ENCODE assay signal across 9 mouse cellular contexts in the genomic region with DNA sequence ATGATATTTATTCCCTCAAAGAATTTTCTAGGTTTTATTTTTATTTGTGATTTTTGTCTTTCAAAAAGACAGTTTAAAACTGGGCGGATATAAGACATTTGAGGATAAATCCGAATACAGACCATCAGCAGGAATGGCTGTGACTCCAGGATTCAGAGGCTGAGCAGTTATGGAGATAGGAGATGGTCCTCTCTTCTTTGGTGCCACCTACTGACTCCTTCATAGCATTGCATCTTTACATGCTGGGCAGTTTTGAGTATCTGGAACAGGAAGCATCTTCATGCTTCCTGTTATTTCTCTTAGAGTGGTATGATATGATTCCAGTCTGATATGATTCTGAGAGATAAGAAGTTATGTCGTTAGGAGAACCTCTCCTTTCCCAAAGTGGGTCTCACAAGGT.
DNase-seq lines count a peak whose midpoint lies in the region; ATAC-seq and TF ChIP-seq lines count a peak whose summit lies in the region.
"Had no signal": no experiment of that assay in that cellular context is flagged by ENCODE, and none has a peak within 500 bp of the region (broad histone marks: within the 10 kb centered on the region; RNA-seq: fewer than 3 reads in every experiment).

No protein-coding gene starts in this region.

- H3K36me3 ChIP-seq in forebrain, embryonic 12.5 days (replicated peaks), result no peaks in the 10 kb centered on the region
- H3K36me3 ChIP-seq in forebrain, embryonic 10.5 days (replicated peaks), result no peaks in the 10 kb centered on the region
- peaks cover 37% of the 10 kb centered on the region for H3K36me3 ChIP-seq in forebrain, postnatal 0 days (ENCODE audit: insufficient read depth)
- H3K36me3 ChIP-seq: heart, embryonic 15.5 days had no signal

- H3K4me1 ChIP-seq in forebrain, embryonic 12.5 days, result no peaks in the 10 kb centered on the region; the same call in 1 of the 2 replicates
- H3K4me1 ChIP-seq in forebrain, embryonic 10.5 days, result no peaks in the 10 kb centered on the region; the same call in 1 of the 2 replicates
- H3K4me1 ChIP-seq in forebrain, postnatal 0 days (ENCODE audit: insufficient read depth), result no peaks in the 10 kb centered on the region
- H3K4me1 ChIP-seq: heart, embryonic 15.5 days had no signal

- peak; percentile 90 for TF ChIP-seq CTCF in forebrain, postnatal 0 days (IDR thresholded peaks at IDR 0.05; ENCODE audit: low read depth)

- H3K9ac ChIP-seq in forebrain, embryonic 12.5 days, result no peak overlapping the region
- no peak overlapping the region for H3K9ac ChIP-seq in forebrain, postnatal 0 days
- H3K9ac ChIP-seq: heart, embryonic 15.5 days had no signal

- peak; percentile 60; the same call in 1 of the 2 replicates for ATAC-seq in forebrain, embryonic 12.5 days (ENCODE audit: low FRiP score)
- peak; percentile 82 for ATAC-seq in forebrain, postnatal 0 days

- H3K4me3 ChIP-seq in forebrain, embryonic 12.5 days (replicated peaks), result no peak overlapping the region
- no peak overlapping the region for H3K4me3 ChIP-seq in forebrain, embryonic 10.5 days
- H3K4me3 ChIP-seq in forebrain, postnatal 0 days (ENCODE audit: low read depth, low read length), result no peak overlapping the region
- H3K4me3 ChIP-seq: heart, embryonic 15.5 days had no signal

- no peak for DNase-seq in forebrain, embryonic 10.5 days (ENCODE audit: extremely low spot score, low spot score)
- peak; percentile 71 for DNase-seq in 416B (ENCODE audit: low read depth)
- DNase-seq in c-Kit-positive CD71-negative TER-119-negative erythroid progenitor cells, embryonic 14.5 days (ENCODE audit: low read depth), result peak; percentile 18
- peak; percentile 79 for DNase-seq in forebrain, postnatal 0 days
- DNase-seq in large intestine, adult 2 months (ENCODE audit: low read depth, low spot score), result peak; percentile 6
- peak; percentile 38 for DNase-seq in retina, adult 2 months (ENCODE audit: low read depth, low spot score)
- DNase-seq in yolk sac, embryonic 10.5 days (ENCODE audit: low spot score), result no peak

- H3K27ac ChIP-seq in forebrain, embryonic 12.5 days, result no peak overlapping the region
- H3K27ac ChIP-seq in forebrain, embryonic 10.5 days, result no peak overlapping the region
- no peak overlapping the region for H3K27ac ChIP-seq in forebrain, postnatal 0 days (ENCODE audit: low read depth, low read length)
- H3K27ac ChIP-seq: heart, embryonic 15.5 days had no signal

- no peaks in the 10 kb centered on the region for H3K27me3 ChIP-seq in forebrain, embryonic 12.5 days
- H3K27me3 ChIP-seq in forebrain, embryonic 10.5 days (ENCODE audit: poor library complexity, severe bottlenecking), result no peaks in the 10 kb centered on the region
- H3K27me3 ChIP-seq in forebrain, postnatal 0 days (ENCODE audit: insufficient read depth, low read length), result no peaks in the 10 kb centered on the region
- H3K27me3 ChIP-seq: heart, embryonic 15.5 days had no signal

- no peaks in the 10 kb centered on the region for H3K9me3 ChIP-seq in forebrain, embryonic 12.5 days
- no peaks in the 10 kb centered on the region for H3K9me3 ChIP-seq in forebrain, embryonic 10.5 days
- H3K9me3 ChIP-seq in forebrain, postnatal 0 days (ENCODE audit: low read length), result no peaks in the 10 kb centered on the region
- H3K9me3 ChIP-seq: heart, embryonic 15.5 days had no signal

- WGBS in forebrain, embryonic 12.5 days, result 19% methylated on average over 3 of the region's 3 CpGs
- WGBS in forebrain, embryonic 10.5 days, result 21% methylated on average over 3 of the region's 3 CpGs
- 18% methylated on average over 3 of the region's 3 CpGs for WGBS in forebrain, postnatal 0 days
- WGBS in large intestine, adult 2 months, result 5% methylated on average over 3 of the region's 3 CpGs

- no peak overlapping the region for H3K4me2 ChIP-seq in forebrain, embryonic 12.5 days
- H3K4me2 ChIP-seq in forebrain, postnatal 0 days (ENCODE audit: low read depth), result no peak overlapping the region
- H3K4me2 ChIP-seq: heart, embryonic 15.5 days had no signal

Comparison
In these comparisons a context has a peak if more than half of its experiments do, and no peak if none do; other contexts are left out.
1. DNase-seq: peak in 416B (single experiment), c-Kit-positive CD71-negative TER-119-negative erythroid progenitor cells, embryonic 14.5 days (single experiment), forebrain, postnatal 0 days (single experiment), large intestine, adult 2 months (single experiment) and retina, adult 2 months (single experiment); none in forebrain, embryonic 10.5 days (single experiment) and yolk sac, embryonic 10.5 days (single experiment).